Mouse (Mus musculus): ENCODE results near the gene Alyref.

- no peak for TF ChIP-seq CTCF (IDR thresholded peaks at IDR 0.05)
- TF ChIP-seq EP300 (IDR thresholded peaks at IDR 0.05), result no peak
These were observed 30.6 kb upstream of the Alyref start for GRCm38 (mm10) chr11:120628601-120629340.

All from lung, postnatal 0 days (tissue).